Comparison of ENCODE assay signal across 19 mouse cellular contexts in genomic region chr8:125901167-125901566, GRCm38 (mm10). TPM values are rescaled to one million over a fixed set of nuclear protein-coding genes. Genes with fewer than 3 reads are reported as not detected.
DNase-seq lines count a peak whose midpoint lies in the region; ATAC-seq and TF ChIP-seq lines count a peak whose summit lies in the region.
"Had no signal": no experiment of that assay in that cellular context is flagged by ENCODE, and none has a peak within 500 bp of the region (broad histone marks: within the 10 kb centered on the region; RNA-seq: fewer than 3 reads in every experiment).

No protein-coding gene starts in this region.

- peak in 1 of 2 experiments; percentile 14 for DNase-seq in cerebellum, adult 2 months
- no peak for DNase-seq in cerebellum, postnatal 4 days (ENCODE audit: low spot score in 2 of 2)
- DNase-seq in kidney, postnatal 0 days (ENCODE audit: low spot score) = no peak
- DNase-seq in kidney, postnatal 4 days = no peak
- DNase-seq in midbrain, postnatal 0 days (ENCODE audit: low spot score) = no peak
- DNase-seq in stomach, postnatal 0 days (ENCODE audit: low spot score) = no peak
- no peak for DNase-seq in urinary bladder, postnatal 36 days (ENCODE audit: low spot score in 2 of 2)
- DNase-seq: adrenal gland, postnatal 25 days; B cell, adult 2 months; cerebellum, adult 11-12 months; gastrocnemius, postnatal 25 days; heart, postnatal 36 days; midbrain, embryonic 14.5 days; right cerebral cortex, postnatal 14 days had no signal

- TF ChIP-seq POLR2A in cerebellum, adult 2 months (IDR thresholded peaks at IDR 0.05; ENCODE audit: borderline replicate concordance, insufficient read depth, low read length) = no peak

- H3K4me3 ChIP-seq in cerebellum, adult 2 months (replicated peaks; ENCODE audit: insufficient read depth, low read depth, low read length) = no peak overlapping the region
- H3K4me3 ChIP-seq in kidney, postnatal 0 days (replicated peaks; ENCODE audit: low read depth, low read length) = no peak overlapping the region
- no peak overlapping the region for H3K4me3 ChIP-seq in midbrain, postnatal 0 days (ENCODE audit: low read depth, low read length)
- no peak overlapping the region for H3K4me3 ChIP-seq in midbrain, embryonic 13.5 days (replicated peaks)
- no peak overlapping the region for H3K4me3 ChIP-seq in stomach, postnatal 0 days (ENCODE audit: low read depth, low read length)
- H3K4me3 ChIP-seq: forebrain, embryonic 15.5 days; heart, embryonic 10.5 days; limb, embryonic 15.5 days had no signal

- no peaks in the 10 kb centered on the region; the same call in 1 of the 2 replicates for H3K4me1 ChIP-seq in cerebellum, adult 2 months (ENCODE audit: control insufficient read depth, insufficient read depth, low read length)
- H3K4me1 ChIP-seq in kidney, postnatal 0 days (replicated peaks; ENCODE audit: insufficient read depth, low read length) = no peaks in the 10 kb centered on the region
- H3K4me1 ChIP-seq in midbrain, postnatal 0 days (ENCODE audit: insufficient read depth, low read length) = peaks cover 4% of the 10 kb centered on the region; the same call in 1 of the 2 replicates
- peaks cover 18% of the 10 kb centered on the region for H3K4me1 ChIP-seq in midbrain, embryonic 13.5 days (replicated peaks)
- no peaks in the 10 kb centered on the region for H3K4me1 ChIP-seq in stomach, postnatal 0 days (replicated peaks; ENCODE audit: control insufficient read depth, insufficient read depth)

- no peak overlapping the region for H3K4me2 ChIP-seq in kidney, postnatal 0 days (ENCODE audit: low read length)
- no peak overlapping the region for H3K4me2 ChIP-seq in midbrain, postnatal 0 days (ENCODE audit: low read depth, low read length, poor library complexity, severe bottlenecking)
- no peak overlapping the region for H3K4me2 ChIP-seq in midbrain, embryonic 13.5 days (replicated peaks)
- H3K4me2 ChIP-seq in stomach, postnatal 0 days (replicated peaks; ENCODE audit: low read depth) = no peak overlapping the region
- H3K4me2 ChIP-seq: forebrain, embryonic 15.5 days; limb, embryonic 15.5 days had no signal

- H3K27me3 ChIP-seq in cerebellum, adult 2 months (ENCODE audit: control insufficient read depth, insufficient read depth, low read length) = no peaks in the 10 kb centered on the region
- H3K27me3 ChIP-seq in kidney, postnatal 0 days (ENCODE audit: insufficient read depth, low read length) = peaks cover 12% of the 10 kb centered on the region
- H3K27me3 ChIP-seq in midbrain, postnatal 0 days (ENCODE audit: insufficient read depth, low read length) = no peaks in the 10 kb centered on the region
- H3K27me3 ChIP-seq in midbrain, embryonic 13.5 days = peaks cover 25% of the 10 kb centered on the region
- H3K27me3 ChIP-seq in stomach, postnatal 0 days (ENCODE audit: control insufficient read depth, insufficient read depth, low read length) = peaks cover 3% of the 10 kb centered on the region; the same call in 1 of the 2 replicates

- TF ChIP-seq EP300 in stomach, postnatal 0 days (optimal IDR thresholded peaks at IDR 0.05) = no peak

- no peaks in the 10 kb centered on the region for H3K36me3 ChIP-seq in kidney, postnatal 0 days (ENCODE audit: insufficient read depth, low read length)
- no peaks in the 10 kb centered on the region for H3K36me3 ChIP-seq in midbrain, postnatal 0 days (ENCODE audit: insufficient read depth, low read length)
- H3K36me3 ChIP-seq in midbrain, embryonic 13.5 days = no peaks in the 10 kb centered on the region
- no peaks in the 10 kb centered on the region for H3K36me3 ChIP-seq in stomach, postnatal 0 days (ENCODE audit: control insufficient read depth, insufficient read depth, low read length)
- H3K36me3 ChIP-seq: forebrain, embryonic 15.5 days; heart, embryonic 10.5 days; limb, embryonic 15.5 days had no signal

- no peak overlapping the region for H3K9ac ChIP-seq in kidney, postnatal 0 days (ENCODE audit: low read depth, low read length)
- H3K9ac ChIP-seq in midbrain, postnatal 0 days (replicated peaks; ENCODE audit: low read length, poor library complexity, severe bottlenecking) = no peak overlapping the region
- no peak overlapping the region for H3K9ac ChIP-seq in midbrain, embryonic 13.5 days (replicated peaks)
- H3K9ac ChIP-seq in stomach, postnatal 0 days (ENCODE audit: low read length) = no peak overlapping the region
- H3K9ac ChIP-seq: forebrain, embryonic 15.5 days; limb, embryonic 15.5 days had no signal

- WGBS in cerebellum, adult 2 months = 37% methylated on average over 2 of the region's 2 CpGs
- 43% methylated on average over 2 of the region's 2 CpGs for WGBS in kidney, postnatal 0 days
- 32% methylated on average over 2 of the region's 2 CpGs for WGBS in midbrain, postnatal 0 days
- 25% methylated on average over 2 of the region's 2 CpGs for WGBS in midbrain, embryonic 13.5 days
- WGBS in stomach, postnatal 0 days = 35% methylated on average over 2 of the region's 2 CpGs

- no peak for ATAC-seq in kidney, postnatal 0 days (replicated peaks; ENCODE audit: low FRiP score, low read depth)
- no peak for ATAC-seq in midbrain, postnatal 0 days (ENCODE audit: low FRiP score)
- no peak for ATAC-seq in midbrain, embryonic 13.5 days
- no peak for ATAC-seq in stomach, postnatal 0 days (ENCODE audit: low FRiP score, low TSS enrichment)
- ATAC-seq: activated CD4-positive, CD25-positive, alpha-beta regulatory T cell, adult 4 months; forebrain, embryonic 15.5 days had no signal

- H3K9me3 ChIP-seq in kidney, postnatal 0 days (replicated peaks; ENCODE audit: low read length) = no peaks in the 10 kb centered on the region
- no peaks in the 10 kb centered on the region for H3K9me3 ChIP-seq in midbrain, postnatal 0 days (ENCODE audit: low read length)
- no peaks in the 10 kb centered on the region for H3K9me3 ChIP-seq in midbrain, embryonic 13.5 days
- H3K9me3 ChIP-seq in stomach, postnatal 0 days (ENCODE audit: control insufficient read depth, low read length) = no peaks in the 10 kb centered on the region
- H3K9me3 ChIP-seq: forebrain, embryonic 15.5 days; heart, embryonic 10.5 days; limb, embryonic 15.5 days had no signal

- peak; percentile 32; the same call in 1 of the 2 replicates for TF ChIP-seq CTCF in cerebellum, adult 2 months (IDR thresholded peaks at IDR 0.05; ENCODE audit: borderline replicate concordance, insufficient read depth, low read depth, low read length)
- peak; percentile 54 for TF ChIP-seq CTCF in kidney, postnatal 0 days (IDR thresholded peaks at IDR 0.05; ENCODE audit: low read depth)
- TF ChIP-seq CTCF in midbrain, postnatal 0 days (IDR thresholded peaks at IDR 0.05) = peak; percentile 56
- peak; percentile 53 for TF ChIP-seq CTCF in stomach, postnatal 0 days (IDR thresholded peaks at IDR 0.05; ENCODE audit: low read depth)

- no peak overlapping the region for H3K27ac ChIP-seq in cerebellum, adult 2 months (ENCODE audit: insufficient read depth, low read length)
- H3K27ac ChIP-seq in kidney, postnatal 0 days = no peak overlapping the region
- H3K27ac ChIP-seq in midbrain, postnatal 0 days (ENCODE audit: low read depth, low read length) = no peak overlapping the region
- no peak overlapping the region for H3K27ac ChIP-seq in midbrain, embryonic 13.5 days
- no peak overlapping the region for H3K27ac ChIP-seq in stomach, postnatal 0 days (replicated peaks)
- H3K27ac ChIP-seq: forebrain, embryonic 15.5 days; heart, embryonic 10.5 days; limb, embryonic 15.5 days had no signal

RNA-seq across cellular contexts. Expression of gene Pcnx2, which starts 3.0 kb away (rescaled TPM):
- 40.4 and 41.4 TPM in 2 replicates for polyA plus RNA-seq in cerebellum, adult 2 months (2012; rRNA removed)
- polyA plus RNA-seq in kidney, postnatal 0 days (2015; fragmentation: Nextera tagmentation; extraction: Ambion mirVana) = 0.13 and 0.18 TPM in 2 replicates
- 15.7 and 16.4 TPM in 2 replicates for total RNA-seq in midbrain, postnatal 0 days (2014; rRNA removed)
- 2.6 and 3.2 TPM in 2 replicates for polyA plus RNA-seq in midbrain, postnatal 0 days (2015; fragmentation: Nextera tagmentation; extraction: Ambion mirVana)
- 3.6 and 3.8 TPM in 2 replicates for polyA plus RNA-seq in midbrain, embryonic 13.5 days (2015; fragmentation: Nextera tagmentation; extraction: Ambion mirVana)
- polyA plus RNA-seq in stomach, postnatal 0 days (2015; fragmentation: Nextera tagmentation; extraction: Ambion mirVana) = 0.17 and 0.22 TPM in 2 replicates

RNA-seq across cellular contexts. Expression of gene Map3k21, which starts 9.1 kb away (rescaled TPM):
- polyA plus RNA-seq in cerebellum, adult 2 months (2012; rRNA removed) = 1.1 TPM in 2 replicates
- 3.9 and 4.4 TPM in 2 replicates for polyA plus RNA-seq in kidney, postnatal 0 days (2015; fragmentation: Nextera tagmentation; extraction: Ambion mirVana)
- total RNA-seq in midbrain, postnatal 0 days (2014; rRNA removed) = 2.8 and 3.5 TPM in 2 replicates
- 0.85 and 0.98 TPM in 2 replicates for polyA plus RNA-seq in midbrain, postnatal 0 days (2015; fragmentation: Nextera tagmentation; extraction: Ambion mirVana)
- 0.13 and 0.16 TPM in 2 replicates for polyA plus RNA-seq in midbrain, embryonic 13.5 days (2015; fragmentation: Nextera tagmentation; extraction: Ambion mirVana)
- 1.1 and 1.2 TPM in 2 replicates for polyA plus RNA-seq in stomach, postnatal 0 days (2015; fragmentation: Nextera tagmentation; extraction: Ambion mirVana)
- polyA plus RNA-seq: activated CD4-positive, CD25-positive, alpha-beta regulatory T cell, adult 4 months had no signal
